13 mouse cellular contexts compared by ENCODE assay signal in genomic region chr3:37481295-37481694, GRCm38 (mm10).
"Had no signal": no experiment of that assay in that cellular context is flagged by ENCODE, and none has a peak within 500 bp of the region (broad histone marks: within the 10 kb centered on the region; RNA-seq: fewer than 3 reads in every experiment).

No protein-coding gene starts in this region.

- H3K9ac ChIP-seq: limb, embryonic 12.5 days; liver, embryonic 13.5 days; liver, postnatal 0 days; midbrain, embryonic 13.5 days; neural tube, embryonic 15.5 days had no signal

- H3K27me3 ChIP-seq: limb, embryonic 12.5 days; liver, embryonic 13.5 days; midbrain, embryonic 13.5 days; neural tube, embryonic 15.5 days had no signal

- ATAC-seq: liver, postnatal 0 days; midbrain, embryonic 13.5 days had no signal

- H3K4me1 ChIP-seq: limb, embryonic 12.5 days; midbrain, embryonic 13.5 days; neural tube, embryonic 15.5 days had no signal

- H3K27ac ChIP-seq: left cerebral cortex, adult 2 months; limb, embryonic 12.5 days; liver, embryonic 13.5 days; midbrain, embryonic 13.5 days; neural tube, embryonic 15.5 days; stomach, postnatal 0 days had no signal

- H3K4me3 ChIP-seq: left cerebral cortex, adult 2 months; limb, embryonic 12.5 days; liver, embryonic 13.5 days; midbrain, embryonic 13.5 days; myocyte; neural tube, embryonic 15.5 days had no signal

- H3K9me3 ChIP-seq: limb, embryonic 12.5 days; liver, embryonic 13.5 days; midbrain, embryonic 13.5 days; neural tube, embryonic 15.5 days had no signal

- DNase-seq: kidney, postnatal 10 days; liver; liver, embryonic 13.5 days; liver, postnatal 0 days; right cerebral cortex, adult 18-20 months; right cerebral cortex, postnatal 25 days; thymus, postnatal 36 days had no signal

- H3K4me2 ChIP-seq: limb, embryonic 12.5 days; liver, embryonic 13.5 days; midbrain, embryonic 13.5 days; neural tube, embryonic 15.5 days had no signal
